ENCODE assay signal across 34 mouse cellular contexts in genomic region chr5:148992598-148992997, GRCm38 (mm10). TPM values are rescaled to one million over a fixed set of nuclear protein-coding genes. Genes with fewer than 3 reads are reported as not detected.
"Had no signal": no experiment of that assay in that cellular context is flagged by ENCODE, and none has a peak within 500 bp of the region (broad histone marks: within the 10 kb centered on the region; RNA-seq: fewer than 3 reads in every experiment).

No protein-coding gene starts in this region.

- H3K27ac ChIP-seq: embryonic facial prominence, embryonic 10.5 days; embryonic facial prominence, embryonic 12.5 days; embryonic facial prominence, embryonic 13.5 days; embryonic facial prominence, embryonic 15.5 days; forebrain, embryonic 10.5 days; forebrain, embryonic 12.5 days; forebrain, embryonic 13.5 days; forebrain, embryonic 15.5 days; heart, adult 2 months had no signal

- H3K4me2 ChIP-seq: embryonic facial prominence, embryonic 12.5 days; embryonic facial prominence, embryonic 13.5 days; embryonic facial prominence, embryonic 15.5 days; forebrain, embryonic 12.5 days; forebrain, embryonic 13.5 days; forebrain, embryonic 15.5 days had no signal

- H3K9me3 ChIP-seq: forebrain, embryonic 15.5 days had no signal

- H3K36me3 ChIP-seq: embryonic facial prominence, embryonic 12.5 days; forebrain, embryonic 15.5 days had no signal

- H3K27me3 ChIP-seq: embryonic facial prominence, embryonic 12.5 days; embryonic facial prominence, embryonic 13.5 days; embryonic facial prominence, embryonic 15.5 days; forebrain, embryonic 13.5 days; forebrain, embryonic 15.5 days had no signal

- H3K4me3 ChIP-seq: embryonic facial prominence, embryonic 10.5 days; embryonic facial prominence, embryonic 12.5 days; embryonic facial prominence, embryonic 13.5 days; embryonic facial prominence, embryonic 15.5 days; erythroblast, embryonic 14.5 days; forebrain, embryonic 10.5 days; forebrain, embryonic 12.5 days; forebrain, embryonic 13.5 days; forebrain, embryonic 15.5 days; gastrocnemius, adult 2 months; heart, adult 2 months had no signal

- DNase-seq: cerebellum, adult 8-10 months; cerebellum, adult 9-10 months; cerebellum, adult 9-11 months; cerebellum, postnatal 10 days; cerebellum, postnatal 14 days; cerebellum, postnatal 25 days; cerebellum, postnatal 36 days; embryo, embryonic 11 days; forebrain, postnatal 0 days; gastrocnemius, adult 2 months; gastrocnemius, postnatal 10 days; gastrocnemius, postnatal 14 days; gastrocnemius, postnatal 25 days; gastrocnemius, postnatal 36 days; heart, adult 11 months; heart, adult 18-20 months; heart, adult 2 months had no signal

- ATAC-seq: forebrain, embryonic 13.5 days; forebrain, embryonic 14.5 days; forebrain, embryonic 15.5 days; forebrain, embryonic 16.5 days; forebrain, postnatal 0 days had no signal

- H3K9ac ChIP-seq: embryonic facial prominence, embryonic 12.5 days; embryonic facial prominence, embryonic 13.5 days; embryonic facial prominence, embryonic 15.5 days; forebrain, embryonic 12.5 days; forebrain, embryonic 13.5 days; forebrain, embryonic 15.5 days; forebrain, postnatal 0 days had no signal

RNA-seq across cellular contexts. Expression of gene Gm42791, which starts 2.3 kb away (rescaled TPM):
- total RNA-seq: common myeloid progenitor, adult 5-6 weeks; forebrain, postnatal 0 days had no signal
- polyA plus RNA-seq: cortical plate, adult 2 months; embryonic facial prominence, embryonic 11.5 days; forebrain, embryonic 11.5 days; forebrain, embryonic 14.5 days; frontal cortex, adult 2 months; gonadal fat pad, adult 2 months; heart, adult 2 months had no signal
